In genomic region chr5:32458408-32459143, GRCm38 (mm10) we compare ENCODE assay signal across 8 mouse cellular contexts. TPM values are rescaled to one million over a fixed set of nuclear protein-coding genes. Genes with fewer than 3 reads are reported as not detected.
A peak's percentile ranks its signal among the peaks of the same experiment; 100 is the strongest.
DNase-seq lines count a peak whose midpoint lies in the region; ATAC-seq and TF ChIP-seq lines count a peak whose summit lies in the region.

Gene Ppp1cb, plus strand, starts transcription at chr5:32458843.

- peak within 1 kb of the TSS; percentile 97 for H3K4me3 ChIP-seq in hindbrain, embryonic 10.5 days
- H3K4me3 ChIP-seq in lung, postnatal 0 days (ENCODE audit: low read depth, low read length): peak within 1 kb of the TSS; percentile 97

- peak; percentile 100 for DNase-seq in MN1 (ENCODE audit: low spot score)
- DNase-seq in cerebellum, adult 9-10 months: peak; percentile 98
- peak; percentile 100 for DNase-seq in hindbrain, embryonic 10.5 days (ENCODE audit: low spot score)
- DNase-seq in layer of hippocampus, adult 9-11 months: peak; percentile 99
- DNase-seq in lung, postnatal 0 days (ENCODE audit: low spot score): peak; percentile 100
- DNase-seq in ovary, postnatal 14 days (ENCODE audit: low spot score): peak; percentile 93
- DNase-seq in thymus, postnatal 14 days: peak; percentile 99

- peak within 1 kb of the TSS; percentile 97 for H3K9ac ChIP-seq in lung, postnatal 0 days (replicated peaks; ENCODE audit: low read depth)

- peaks cover 11% of the 10 kb centered on the region; the same call in 1 of the 2 replicates for H3K4me1 ChIP-seq in hindbrain, embryonic 10.5 days (replicated peaks)
- no peaks in the 10 kb centered on the region for H3K4me1 ChIP-seq in lung, postnatal 0 days (ENCODE audit: insufficient read depth, low read depth, low read length)

- 1% methylated on average over 54 of the region's 54 CpGs for WGBS in hindbrain, embryonic 10.5 days
- 1% methylated on average over 46 of the region's 54 CpGs for WGBS in lung, postnatal 0 days

- H3K9me3 ChIP-seq in hindbrain, embryonic 10.5 days: no peaks in the 10 kb centered on the region
- no peaks in the 10 kb centered on the region for H3K9me3 ChIP-seq in lung, postnatal 0 days (ENCODE audit: low read length)

- no peak for TF ChIP-seq EP300 in lung, postnatal 0 days (IDR thresholded peaks at IDR 0.05)

- ATAC-seq in frontal cortex, adult (ENCODE audit: low TSS enrichment): peak; percentile 99
- peak; percentile 97 for ATAC-seq in lung, postnatal 0 days

- peak within 1 kb of the TSS; percentile 60 for H3K4me2 ChIP-seq in lung, postnatal 0 days (replicated peaks; ENCODE audit: low read depth, low read length)

- peak within 1 kb of the TSS; percentile 100 for H3K27ac ChIP-seq in hindbrain, embryonic 10.5 days
- peak within 1 kb of the TSS; percentile 99 for H3K27ac ChIP-seq in lung, postnatal 0 days (ENCODE audit: low read length)

- TF ChIP-seq CTCF in lung, postnatal 0 days (IDR thresholded peaks at IDR 0.05): no peak; the same call in 1 of the 2 replicates

- no peaks in the 10 kb centered on the region; the same call in 1 of the 2 replicates for H3K36me3 ChIP-seq in hindbrain, embryonic 10.5 days
- no peaks in the 10 kb centered on the region for H3K36me3 ChIP-seq in lung, postnatal 0 days (ENCODE audit: insufficient read depth, low read length)

- no peaks in the 10 kb centered on the region for H3K27me3 ChIP-seq in hindbrain, embryonic 10.5 days (ENCODE audit: insufficient read depth, poor library complexity, severe bottlenecking)
- no peaks in the 10 kb centered on the region for H3K27me3 ChIP-seq in lung, postnatal 0 days (replicated peaks; ENCODE audit: insufficient read depth, low read length)

RNA-seq across cellular contexts. Expression of gene Ppp1cb, which starts in this region (rescaled TPM):
- polyA plus RNA-seq in hindbrain, embryonic 10.5 days (2016; fragmentation: Nextera tagmentation; extraction: Ambion mirVana): 148 and 198 TPM in 2 replicates
- 159 and 165 TPM in 2 replicates for polyA plus RNA-seq in lung, postnatal 0 days (2015; fragmentation: Nextera tagmentation; extraction: Ambion mirVana)

Comparison
In these comparisons a context has a peak if more than half of its experiments do, and no peak if none do; other contexts are left out.
1. Peak in every context shown above with its lines: DNase-seq, ATAC-seq, H3K4me3 ChIP-seq and H3K27ac ChIP-seq.